Mouse (Mus musculus) embryonic facial prominence, embryonic 11.5 days (tissue): ENCODE measurements around the gene Gga1. TPM values are rescaled to one million over a fixed set of nuclear protein-coding genes. Genes with fewer than 3 reads are reported as not detected.

Experiments used
- ATAC-seq: fragments of 200-750 bp; cut with Nextera tagmentation; replicated peaks from 2 replicates; pipeline ENCODE4 v1.8.0; 2017; ENCODE audit warnings: low read depth; ENCODE audit not compliant: insufficient number of reproducible peaks, low FRiP score, low TSS enrichment
- DNase-seq: peaks from one replicate; pipeline ENCODE4 v3.0.0-alpha.2; 2015; ENCODE audit warnings: low spot score
- H3K27ac ChIP-seq: fragments of 300-500 bp; sonication (generic); replicated peaks from 2 replicates; pipeline ENCODE4 v1.5.1; 2014; ENCODE audit warnings: mild to moderate bottlenecking, low read depth, low read length, control low read depth
- H3K27me3 ChIP-seq: fragments of 300-500 bp; sonication (generic); 2 replicates; pipeline ENCODE4 v1.6.1; 2014; ENCODE audit warnings: mild to moderate bottlenecking, low read length, moderate library complexity, mixed read lengths; ENCODE audit not compliant: control insufficient read depth, insufficient read depth
- H3K36me3 ChIP-seq: fragments of 300-500 bp; sonication (generic); replicated peaks from 2 replicates; pipeline ENCODE4 v1.6.1; 2014; ENCODE audit warnings: low read depth, mild to moderate bottlenecking, low read length, moderate library complexity, mixed read lengths; ENCODE audit not compliant: control insufficient read depth, insufficient read depth
- H3K4me1 ChIP-seq: fragments of 300-500 bp; sonication (generic); 2 replicates; pipeline ENCODE4 v1.6.1; 2014; ENCODE audit warnings: low read length, mixed read lengths; ENCODE audit not compliant: control insufficient read depth, insufficient read depth
- H3K4me2 ChIP-seq: fragments of 300-500 bp; sonication (generic); 2 replicates; pipeline ENCODE4 v1.6.1; 2014; ENCODE audit warnings: low read depth, mild to moderate bottlenecking, control low read depth, low read length, moderate library complexity
- H3K4me3 ChIP-seq: fragments of 300-500 bp; sonication (generic); 2 replicates; pipeline ENCODE4 v1.5.1; 2014; ENCODE audit warnings: low read depth, low read length, control low read depth
- H3K9ac ChIP-seq: fragments of 300-500 bp; sonication (generic); replicated peaks from 2 replicates; pipeline ENCODE4 v1.6.1; 2014; ENCODE audit warnings: mild to moderate bottlenecking, control low read depth, low read length
- H3K9me3 ChIP-seq: fragments of 300-500 bp; sonication (generic); replicated peaks from 2 replicates; pipeline ENCODE4 v1.6.1; 2016; ENCODE audit warnings: mild to moderate bottlenecking, low read length, inconsistent platforms, mixed read lengths; ENCODE audit not compliant: control insufficient read depth
- WGBS: fragments of 180-500 bp; shearing (Covaris S2); extraction: QIAGEN DNeasy Blood & Tissue Kit; methylation state at CpG from one replicate; pipeline ENCODE4 v1.1.7; 2014; 5-methylcytosine and 5-hydroxymethylcytosine counted together
- polyA plus RNA-seq: library from polyadenylated mRNA; unstranded; fragments of >200 nt; fragmentation: Nextera tagmentation; extraction: Ambion mirVana; gene quantifications from 2 replicates; pipeline ENCODE4 v1.2.1, GENCODE M21; 2014

Gene Gga1
- 21.1 and 22.6 TPM in 2 replicates for polyA plus RNA-seq

GRCm38 (mm10) chr15:78876991-78877809, at the start of gene Gga1:
Gga1 (plus strand) TSS chr15:78877190.
- Histone ChIP-seq H3K4me3 (peak within 1 kb of the TSS; percentile 72), H3K4me1 (peaks cover 4% of the 10 kb centered on the region), H3K9ac (peak within 1 kb of the TSS; percentile 87), H3K4me2 (peak within 1 kb of the TSS; percentile 87), H3K27ac (peak within 1 kb of the TSS; percentile 98), H3K27me3 (no peaks in the 10 kb centered on the region), H3K36me3 (no peaks in the 10 kb centered on the region; the same call in 1 of the 2 replicates), H3K9me3 (no peaks in the 10 kb centered on the region)
- DNase-seq (peak; percentile 99), ATAC-seq (peak; percentile 86)
- WGBS: under 1% methylated on average over 64 of the region's 95 CpGs

- H3K36me3 ChIP-seq: no peaks in the 10 kb centered on the region
- H3K9ac ChIP-seq: no peak overlapping the region
- peaks cover 3% of the 10 kb centered on the region for H3K4me1 ChIP-seq
- 22% methylated on average over 5 of the region's 5 CpGs for WGBS
- H3K4me2 ChIP-seq: no peak overlapping the region
- no peak overlapping the region for H3K27ac ChIP-seq
- H3K9me3 ChIP-seq: no peaks in the 10 kb centered on the region
- DNase-seq: no peak
- H3K4me3 ChIP-seq: no peak overlapping the region
- H3K27me3 ChIP-seq: no peaks in the 10 kb centered on the region
- ATAC-seq: no peak
Observed at GRCm38 (mm10) chr15:78828315-78828714, 48.7 kb upstream of the Gga1 start.

GRCm38 (mm10) chr15:78829636-78830035, 47.4 kb upstream of the Gga1 start:
- Histone ChIP-seq H3K27me3 (no peaks in the 10 kb centered on the region), H3K36me3 (no peaks in the 10 kb centered on the region), H3K4me2 (no peak overlapping the region), H3K4me1 (peaks cover 3% of the 10 kb centered on the region), H3K4me3 (no peak overlapping the region), H3K9ac (no peak overlapping the region), H3K9me3 (no peaks in the 10 kb centered on the region), H3K27ac (no peak overlapping the region)
- ATAC-seq (no peak), DNase-seq (no peak)
- WGBS: 100% methylated on average over 1 of the region's 1 CpGs

- H3K27ac ChIP-seq: no peak overlapping the region
- H3K9me3 ChIP-seq: no peaks in the 10 kb centered on the region
- no peak overlapping the region for H3K4me2 ChIP-seq
- H3K27me3 ChIP-seq: no peaks in the 10 kb centered on the region
- DNase-seq: no peak
- no peak overlapping the region for H3K9ac ChIP-seq
- peaks cover 8% of the 10 kb centered on the region for H3K4me1 ChIP-seq
- H3K36me3 ChIP-seq: no peaks in the 10 kb centered on the region
- H3K4me3 ChIP-seq: no peak overlapping the region
- whole genome bisulfite sequencing: 52% methylated on average over 10 of the region's 10 CpGs
- ATAC-seq: no peak
Observed at GRCm38 (mm10) chr15:78830742-78831719, 46.0 kb upstream of the Gga1 start.

GRCm38 (mm10) chr15:78831720-78832657, 45.0 kb upstream of the Gga1 start:
- no peaks in the 10 kb centered on the region for H3K27me3 ChIP-seq
- DNase-seq: no peak
- no peak for ATAC-seq
- H3K4me1 ChIP-seq: peaks cover 10% of the 10 kb centered on the region
- WGBS: 35% methylated on average over 18 of the region's 19 CpGs
- H3K4me2 ChIP-seq: no peak overlapping the region
- H3K27ac ChIP-seq: peak overlapping the region; percentile 31; the same call in 1 of the 2 replicates
- H3K36me3 ChIP-seq: no peaks in the 10 kb centered on the region
- H3K9ac ChIP-seq: peak overlapping the region; percentile 43
- no peaks in the 10 kb centered on the region for H3K9me3 ChIP-seq
- H3K4me3 ChIP-seq: no peak overlapping the region

- 6% methylated on average over 14 of the region's 14 CpGs for WGBS
Observed at GRCm38 (mm10) chr15:78832701-78833123, 44.3 kb upstream of the Gga1 start.

GRCm38 (mm10) chr15:78833582-78833981, 43.4 kb upstream of the Gga1 start:
- no peak overlapping the region for H3K9ac ChIP-seq
- H3K27me3 ChIP-seq: no peaks in the 10 kb centered on the region
- DNase-seq: no peak
- ATAC-seq: no peak
- no peak overlapping the region for H3K4me2 ChIP-seq
- H3K4me3 ChIP-seq: no peak overlapping the region
- 85% methylated on average over 3 of the region's 3 CpGs for WGBS
- H3K4me1 ChIP-seq: peaks cover 10% of the 10 kb centered on the region
- no peaks in the 10 kb centered on the region for H3K9me3 ChIP-seq
- no peak overlapping the region for H3K27ac ChIP-seq
- no peaks in the 10 kb centered on the region for H3K36me3 ChIP-seq

More at GRCm38 (mm10) chr15:78832701-78833123, 44.3 kb upstream of the Gga1 start:
- peaks cover 10% of the 10 kb centered on the region for H3K4me1 ChIP-seq
- no peaks in the 10 kb centered on the region for H3K36me3 ChIP-seq
- no peak overlapping the region for H3K4me3 ChIP-seq
- H3K9me3 ChIP-seq: no peaks in the 10 kb centered on the region
- H3K27me3 ChIP-seq: no peaks in the 10 kb centered on the region
- peak; percentile 59 for DNase-seq
- no peak; the same call in 1 of the 2 replicates for ATAC-seq
- peak overlapping the region; percentile 31 for H3K27ac ChIP-seq
- 0 out of 2 replicates have a peak overlapping the region, but pooled peaks have one; percentile 16 for H3K4me2 ChIP-seq
- peak overlapping the region; percentile 43 for H3K9ac ChIP-seq
